Mouse (Mus musculus): ENCODE measurements around the gene Perm1.
A peak's percentile ranks its signal among the peaks of the same experiment; 100 is the strongest.

Perm1 gene

GRCm38 (mm10) chr4:156215649-156216048, at the start of gene Perm1:
Gene Perm1, plus strand, starts transcription at chr4:156215868.
- no peak for DNase-seq (ENCODE audit: low spot score in 2 of 2)

GRCm38 (mm10) chr4:156166477-156166876, 49.2 kb upstream of the Perm1 start:
- DNase-seq (ENCODE audit: low spot score in 2 of 2) = no peak

GRCm38 (mm10) chr4:156168611-156169010, 47.1 kb upstream of the Perm1 start:
- no peak for DNase-seq (ENCODE audit: low spot score in 2 of 2)

GRCm38 (mm10) chr4:156169129-156169528, 46.5 kb upstream of the Perm1 start:
- DNase-seq (ENCODE audit: low spot score in 2 of 2) = no peak

GRCm38 (mm10) chr4:156171828-156172227, 43.8 kb upstream of the Perm1 start:
- no peak for DNase-seq (ENCODE audit: low spot score in 2 of 2)

GRCm38 (mm10) chr4:156177630-156178029, 38.0 kb upstream of the Perm1 start:
- DNase-seq (ENCODE audit: low spot score in 2 of 2) = no peak

- DNase-seq (ENCODE audit: low spot score in 2 of 2) = no peak
These were observed 31.9 kb upstream of the Perm1 start for GRCm38 (mm10) chr4:156183747-156184146.

- no peak for DNase-seq (ENCODE audit: low spot score in 2 of 2)
These were observed 31.2 kb upstream of the Perm1 start for GRCm38 (mm10) chr4:156184291-156184954.

- DNase-seq (ENCODE audit: low spot score in 2 of 2) = no peak
These were observed 30.2 kb upstream of the Perm1 start for GRCm38 (mm10) chr4:156185456-156185949.

GRCm38 (mm10) chr4:156185950-156186850, 29.5 kb upstream of the Perm1 start:
- DNase-seq (ENCODE audit: low spot score in 2 of 2) = no peak

GRCm38 (mm10) chr4:156188162-156188810, 27.4 kb upstream of the Perm1 start:
- DNase-seq (ENCODE audit: low spot score in 2 of 2) = no peak

- no peak for DNase-seq (ENCODE audit: low spot score in 2 of 2)
These were observed 26.8 kb upstream of the Perm1 start for GRCm38 (mm10) chr4:156188811-156189323.

- DNase-seq (ENCODE audit: low spot score in 2 of 2) = peak; percentile 56 to 69
These were observed 23.1 kb upstream of the Perm1 start for GRCm38 (mm10) chr4:156192421-156193199.

- DNase-seq (ENCODE audit: low spot score in 2 of 2) = no peak
These were observed 22.5 kb upstream of the Perm1 start for GRCm38 (mm10) chr4:156193200-156193590.

- DNase-seq (ENCODE audit: low spot score in 2 of 2) = no peak
These were observed 21.8 kb upstream of the Perm1 start for GRCm38 (mm10) chr4:156193906-156194305.

GRCm38 (mm10) chr4:156194346-156194745, 21.3 kb upstream of the Perm1 start:
- DNase-seq (ENCODE audit: low spot score in 2 of 2) = no peak

- DNase-seq (ENCODE audit: low spot score in 2 of 2) = peak; percentile 38 to 41
These were observed 19.5 kb upstream of the Perm1 start for GRCm38 (mm10) chr4:156195927-156196870.

GRCm38 (mm10) chr4:156197131-156197828, 18.4 kb upstream of the Perm1 start, which contains the start of gene Agrn:
Gene Agrn, minus strand, starts transcription at chr4:156197488.
- DNase-seq (ENCODE audit: low spot score in 2 of 2) = peak; percentile 46 to 64

GRCm38 (mm10) chr4:156197829-156198205, 17.9 kb upstream of the Perm1 start:
- DNase-seq (ENCODE audit: low spot score in 2 of 2) = peak; percentile 78 to 92

Measured in urinary bladder, postnatal 36 days (tissue).